Mouse (Mus musculus): ENCODE data around the gene Tbc1d9. TPM values are rescaled to one million over a fixed set of nuclear protein-coding genes. Genes with fewer than 3 reads are reported as not detected.

The Tbc1d9 gene
- polyA plus RNA-seq, 1 experiment from 2014 or later: 2.2 TPM

- no peak for TF ChIP-seq CTCF (IDR thresholded peaks at IDR 0.05; ENCODE audit: low read depth)
- H3K4me3 ChIP-seq (ENCODE audit: low read depth, low read length): no peak overlapping the region
- no peak overlapping the region for H3K27ac ChIP-seq (ENCODE audit: low read depth)
- no peaks in the 10 kb centered on the region for H3K27me3 ChIP-seq (ENCODE audit: insufficient read depth, low read length)
- H3K4me1 ChIP-seq (ENCODE audit: insufficient read depth): no peaks in the 10 kb centered on the region; the same call in 1 of the 2 replicates
- H3K4me2 ChIP-seq: no peak overlapping the region
- 44% methylated on average over 4 of the region's 4 CpGs for WGBS
- H3K36me3 ChIP-seq (ENCODE audit: insufficient read depth): no peaks in the 10 kb centered on the region
- DNase-seq (no peak), ATAC-seq (ENCODE audit: insufficient read depth) (no peak)
- no peaks in the 10 kb centered on the region for H3K9me3 ChIP-seq (ENCODE audit: low read depth, low read length)
- no peak overlapping the region for H3K9ac ChIP-seq
These were observed 24.5 kb downstream of the Tbc1d9 start for GRCm38 (mm10) chr8:83189538-83190095.

- H3K9me3 ChIP-seq (ENCODE audit: low read depth, low read length): no peaks in the 10 kb centered on the region
These were observed 30.9 kb downstream of the Tbc1d9 start for GRCm38 (mm10) chr8:83196088-83196487.

GRCm38 (mm10) chr8:83199715-83200114, 34.6 kb downstream of the Tbc1d9 start:
- Histone ChIP-seq H3K27ac (ENCODE audit: low read depth) (no peak overlapping the region), H3K4me2 (no peak overlapping the region), H3K4me3 (ENCODE audit: low read depth, low read length) (no peak overlapping the region), H3K36me3 (ENCODE audit: insufficient read depth) (no peaks in the 10 kb centered on the region), H3K9me3 (ENCODE audit: low read depth, low read length) (no peaks in the 10 kb centered on the region), H3K4me1 (ENCODE audit: insufficient read depth) (0 out of 2 replicates have a peak, but pooled peaks cover 12% of the 10 kb centered on the region), H3K9ac (no peak overlapping the region), H3K27me3 (ENCODE audit: insufficient read depth, low read length) (no peaks in the 10 kb centered on the region)
- no peak for DNase-seq
- TF ChIP-seq CTCF (IDR thresholded peaks at IDR 0.05; ENCODE audit: low read depth): no peak
- 70% methylated on average over 8 of the region's 8 CpGs for whole genome bisulfite sequencing
- ATAC-seq (ENCODE audit: insufficient read depth): no peak

More at GRCm38 (mm10) chr8:83196088-83196487, 30.9 kb downstream of the Tbc1d9 start:
- H3K4me3 ChIP-seq (ENCODE audit: low read depth, low read length): no peak overlapping the region
- 82% methylated on average over 6 of the region's 6 CpGs for WGBS
- H3K4me2 ChIP-seq: no peak overlapping the region
- no peaks in the 10 kb centered on the region for H3K36me3 ChIP-seq (ENCODE audit: insufficient read depth)
- no peak overlapping the region for H3K27ac ChIP-seq (ENCODE audit: low read depth)
- 0 out of 2 replicates have a peak, but pooled peaks cover 11% of the 10 kb centered on the region for H3K4me1 ChIP-seq (ENCODE audit: insufficient read depth)
- DNase-seq: no peak
- ATAC-seq (ENCODE audit: insufficient read depth): no peak
- H3K9ac ChIP-seq: no peak overlapping the region
- no peaks in the 10 kb centered on the region for H3K27me3 ChIP-seq (ENCODE audit: insufficient read depth, low read length)
- no peak for TF ChIP-seq CTCF (IDR thresholded peaks at IDR 0.05; ENCODE audit: low read depth)

GRCm38 (mm10) chr8:83200191-83201177, 35.3 kb downstream of the Tbc1d9 start:
- Histone ChIP-seq H3K9me3 (ENCODE audit: low read depth, low read length) (no peaks in the 10 kb centered on the region), H3K4me2 (no peak overlapping the region), H3K27ac (ENCODE audit: low read depth) (no peak overlapping the region; the same call in 1 of the 2 replicates), H3K27me3 (ENCODE audit: insufficient read depth, low read length) (no peaks in the 10 kb centered on the region), H3K4me1 (ENCODE audit: insufficient read depth) (0 out of 2 replicates have a peak, but pooled peaks cover 12% of the 10 kb centered on the region), H3K4me3 (ENCODE audit: low read depth, low read length) (no peak overlapping the region), H3K36me3 (ENCODE audit: insufficient read depth) (no peaks in the 10 kb centered on the region), H3K9ac (no peak overlapping the region)
- ATAC-seq (ENCODE audit: insufficient read depth): peak; percentile 77; the same call in 1 of the 2 replicates
- DNase-seq: peak; percentile 76
- TF ChIP-seq CTCF (IDR thresholded peaks at IDR 0.05; ENCODE audit: low read depth): no peak
- 51% methylated on average over 16 of the region's 16 CpGs for WGBS

- Histone ChIP-seq H3K4me1 (ENCODE audit: insufficient read depth) (0 out of 2 replicates have a peak, but pooled peaks cover 12% of the 10 kb centered on the region), H3K27ac (ENCODE audit: low read depth) (no peak overlapping the region), H3K9me3 (ENCODE audit: low read depth, low read length) (no peaks in the 10 kb centered on the region), H3K27me3 (ENCODE audit: insufficient read depth, low read length) (no peaks in the 10 kb centered on the region), H3K9ac (no peak overlapping the region), H3K36me3 (ENCODE audit: insufficient read depth) (no peaks in the 10 kb centered on the region), H3K4me2 (no peak overlapping the region), H3K4me3 (ENCODE audit: low read depth, low read length) (no peak overlapping the region)
- DNase-seq: no peak
- no peak for ATAC-seq (ENCODE audit: insufficient read depth)
- 79% methylated on average over 11 of the region's 11 CpGs for WGBS
- TF ChIP-seq CTCF (IDR thresholded peaks at IDR 0.05; ENCODE audit: low read depth): no peak
These were observed 37.8 kb downstream of the Tbc1d9 start for GRCm38 (mm10) chr8:83202946-83203345.

GRCm38 (mm10) chr8:83205907-83206306, 40.8 kb downstream of the Tbc1d9 start:
- Histone ChIP-seq H3K9me3 (ENCODE audit: low read depth, low read length) (no peaks in the 10 kb centered on the region), H3K4me2 (no peak overlapping the region), H3K4me1 (ENCODE audit: insufficient read depth) (0 out of 2 replicates have a peak, but pooled peaks cover 2% of the 10 kb centered on the region), H3K36me3 (ENCODE audit: insufficient read depth) (no peaks in the 10 kb centered on the region), H3K27me3 (ENCODE audit: insufficient read depth, low read length) (no peaks in the 10 kb centered on the region), H3K27ac (ENCODE audit: low read depth) (no peak overlapping the region), H3K4me3 (ENCODE audit: low read depth, low read length) (no peak overlapping the region), H3K9ac (no peak overlapping the region)
- ATAC-seq (ENCODE audit: insufficient read depth) (no peak), DNase-seq (no peak)
- WGBS: 33% methylated on average over 7 of the region's 7 CpGs
- no peak for TF ChIP-seq CTCF (IDR thresholded peaks at IDR 0.05; ENCODE audit: low read depth)

GRCm38 (mm10) chr8:83209581-83209980, 44.4 kb downstream of the Tbc1d9 start:
- WGBS: 42% methylated on average over 4 of the region's 4 CpGs
- Histone ChIP-seq H3K27me3 (ENCODE audit: insufficient read depth, low read length) (no peaks in the 10 kb centered on the region), H3K9me3 (ENCODE audit: low read depth, low read length) (no peaks in the 10 kb centered on the region), H3K9ac (no peak overlapping the region), H3K4me2 (no peak overlapping the region), H3K4me3 (ENCODE audit: low read depth, low read length) (no peak overlapping the region), H3K27ac (ENCODE audit: low read depth) (no peak overlapping the region), H3K4me1 (ENCODE audit: insufficient read depth) (no peaks in the 10 kb centered on the region), H3K36me3 (ENCODE audit: insufficient read depth) (no peaks in the 10 kb centered on the region)
- no peak for DNase-seq
- TF ChIP-seq CTCF (IDR thresholded peaks at IDR 0.05; ENCODE audit: low read depth): no peak
- ATAC-seq (ENCODE audit: insufficient read depth): no peak

All from lung, embryonic 14.5 days (tissue).